Mouse (Mus musculus) retina, postnatal 7 days (tissue): ENCODE data around the gene Cbx4.

Experiments
- DNase-seq: peaks from one replicate; pipeline ENCODE4 v3.0.0-alpha.2; 2012; ENCODE audit warnings: low read depth, low spot score

Cbx4 gene

GRCm38 (mm10) chr11:119041750-119042465 lies 44.1 kb downstream of the Cbx4 start:
- no peak for DNase-seq

GRCm38 (mm10) chr11:119041325-119041716 lies 44.7 kb downstream of the Cbx4 start:
- no peak for DNase-seq

GRCm38 (mm10) chr11:119040600-119041324 lies 45.3 kb downstream of the Cbx4 start, which contains the start of gene Cbx8:
Cbx8 (minus strand) TSS chr11:119040969.
- peak; percentile 99 for DNase-seq

- no peak for DNase-seq
These were observed 46.1 kb downstream of the Cbx4 start for GRCm38 (mm10) chr11:119039732-119040512.

- DNase-seq: no peak
These were observed 47.1 kb downstream of the Cbx4 start for GRCm38 (mm10) chr11:119038744-119039484.

- DNase-seq: no peak
These were observed 48.1 kb downstream of the Cbx4 start for GRCm38 (mm10) chr11:119037780-119038401.

- no peak for DNase-seq
These were observed 48.9 kb downstream of the Cbx4 start for GRCm38 (mm10) chr11:119036934-119037779.

GRCm38 (mm10) chr11:119036447-119036846 lies 49.6 kb downstream of the Cbx4 start:
- DNase-seq: no peak

GRCm38 (mm10) chr11:119035686-119036165 lies 50.3 kb downstream of the Cbx4 start:
- DNase-seq: no peak

- no peak for DNase-seq
These were observed 50.8 kb downstream of the Cbx4 start for GRCm38 (mm10) chr11:119035094-119035685.

- no peak for DNase-seq
These were observed 51.4 kb downstream of the Cbx4 start for GRCm38 (mm10) chr11:119034635-119035034.

GRCm38 (mm10) chr11:119033874-119034558 lies 52.0 kb downstream of the Cbx4 start:
- no peak for DNase-seq
